Mouse (Mus musculus) liver, adult 2 months (tissue): ENCODE results near the gene Tanc2. TPM values are rescaled to one million over a fixed set of nuclear protein-coding genes. Genes with fewer than 3 reads are reported as not detected.
A peak's percentile ranks its signal among the peaks of the same experiment; 100 is the strongest.

Experiments
- DNase-seq: peaks from one replicate; pipeline ENCODE4 v3.0.0-alpha.2; 2011; ENCODE audit warnings: low read depth, low spot score; ENCODE audit errors: extremely low read depth
- H3K27ac ChIP-seq: fragments of 200-500 bp; replicated peaks from 2 replicates; pipeline ENCODE4 v1.5.1; 2012; ENCODE audit warnings: low read depth, mild to moderate bottlenecking, control low read depth, inconsistent platforms, low read length; ENCODE audit not compliant: insufficient read depth
- H3K27me3 ChIP-seq: fragments of 200-500 bp; 2 replicates; pipeline ENCODE4 v1.6.1; 2012; ENCODE audit warnings: mild to moderate bottlenecking, moderate library complexity, low read length, inconsistent platforms; ENCODE audit not compliant: control insufficient read depth, insufficient read depth
- H3K36me3 ChIP-seq: fragments of 200-500 bp; 2 replicates; pipeline ENCODE4 v1.6.1; 2012; ENCODE audit warnings: low read length, inconsistent platforms; ENCODE audit not compliant: control insufficient read depth, insufficient read depth
- H3K4me1 ChIP-seq: fragments of 200-500 bp; 2 replicates; pipeline ENCODE4 v1.6.1; 2011; ENCODE audit warnings: low read length; ENCODE audit not compliant: control insufficient read depth, insufficient read depth
- H3K4me3 ChIP-seq: fragments of 200-500 bp; 2 replicates; pipeline ENCODE4 v1.5.1; 2011; ENCODE audit warnings: low read depth, mild to moderate bottlenecking, control low read depth, low read length, moderate library complexity; ENCODE audit not compliant: insufficient read depth
- H3K79me2 ChIP-seq: fragments of 200-500 bp; 2 replicates; pipeline ENCODE4 v1.6.1; 2012; ENCODE audit warnings: inconsistent platforms, mild to moderate bottlenecking, low read length, moderate library complexity; ENCODE audit not compliant: control insufficient read depth, insufficient read depth
- H3K9ac ChIP-seq: fragments of 200-500 bp; 2 replicates; pipeline ENCODE4 v1.6.1; 2012; ENCODE audit warnings: low read depth, mild to moderate bottlenecking, control low read depth, inconsistent platforms, low read length
- CTCF ChIP-seq: fragments of 200-500 bp; IDR thresholded peaks from 2 replicates; pipeline ENCODE4 v1.5.1; 2011; ENCODE audit warnings: low read depth, low read length, control low read depth
- POLR2A ChIP-seq: fragments of 200-500 bp; IDR thresholded peaks from 2 replicates; pipeline ENCODE4 v1.6.1; 2011; ENCODE audit warnings: low read length, control low read depth; ENCODE audit not compliant: insufficient read depth; ENCODE audit errors: extremely low read depth
- WGBS: fragments of 180-500 bp; shearing (Covaris S2); methylation state at CpG from one replicate; pipeline ENCODE4 v1.1.7; 2018; 5-methylcytosine and 5-hydroxymethylcytosine counted together
- polyA plus RNA-seq: library from polyadenylated mRNA; depleted of rRNA; stranded (reverse); fragments of >200 nt; gene quantifications from 2 replicates; pipeline ENCODE4 v1.2.3, GENCODE M21; 2012
- total RNA-seq: library from RNA; depleted of rRNA; stranded (reverse); fragments of >200 nt; gene quantifications from 2 replicates; pipeline ENCODE4 v1.2.3, GENCODE M21; 2014

Gene Tanc2
- total and polyA plus RNA-seq, 2 experiments = 0.97 to 2.4 TPM

DNA sequence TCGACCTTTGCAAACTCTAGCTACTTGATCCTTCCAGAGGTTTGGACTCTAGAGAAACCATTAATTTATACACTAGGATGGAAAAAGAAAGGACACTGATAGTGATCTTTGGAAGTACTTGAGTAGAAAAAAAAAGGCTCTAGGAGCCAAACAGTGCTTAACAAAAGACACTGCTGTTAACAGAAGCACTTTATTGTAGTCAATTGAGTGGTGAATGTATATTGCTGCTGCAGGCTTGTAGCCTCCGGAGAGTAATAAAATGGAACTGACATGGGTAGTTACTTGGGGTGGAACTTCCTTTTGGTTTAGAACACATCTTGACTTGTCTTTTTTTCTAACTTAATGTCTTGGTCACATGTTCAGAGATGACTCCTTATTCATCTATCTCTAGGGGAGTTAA is 319.8 kb downstream of the Tanc2 start:
- WGBS = 76% methylated on average over 2 of the region's 2 CpGs

DNA sequence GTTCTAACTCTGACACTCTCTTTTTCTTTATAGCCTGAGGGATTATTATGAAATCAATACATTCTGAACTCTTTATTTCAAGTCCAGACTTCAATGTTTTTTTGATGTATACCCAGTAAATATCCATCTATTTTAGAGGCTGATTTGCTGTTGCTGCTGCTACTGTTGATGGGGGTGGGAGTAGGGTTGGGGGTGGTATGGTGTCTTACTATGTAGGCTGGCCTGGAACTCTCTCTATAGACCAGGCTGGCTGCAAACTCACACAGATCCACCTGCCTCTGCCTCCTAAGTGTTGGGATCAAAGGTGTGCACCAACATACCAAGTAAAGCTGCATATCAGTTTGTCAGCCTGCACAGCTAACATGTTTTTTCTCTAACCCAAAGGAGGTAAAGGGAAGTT is 321.4 kb downstream of the Tanc2 start:
- TF ChIP-seq CTCF = no peak
- TF ChIP-seq POLR2A = no peak
- no peak overlapping the region for H3K9ac ChIP-seq
- H3K4me1 ChIP-seq = no peaks in the 10 kb centered on the region
- H3K4me3 ChIP-seq = no peak overlapping the region
- DNase-seq = no peak
- no peak overlapping the region for H3K27ac ChIP-seq
- no peaks in the 10 kb centered on the region for H3K27me3 ChIP-seq
- H3K79me2 ChIP-seq = no peaks in the 10 kb centered on the region
- peaks cover 3% of the 10 kb centered on the region; the same call in 1 of the 2 replicates for H3K36me3 ChIP-seq

More for the DNA sequence above, 319.8 kb downstream of the Tanc2 start:
- Histone ChIP-seq H3K36me3 (no peaks in the 10 kb centered on the region), H3K4me3 (no peak overlapping the region), H3K27ac (no peak overlapping the region), H3K4me1 (peaks cover 10% of the 10 kb centered on the region; the same call in 1 of the 2 replicates), H3K79me2 (no peaks in the 10 kb centered on the region), H3K27me3 (no peaks in the 10 kb centered on the region), H3K9ac (no peak overlapping the region)
- no peak for DNase-seq
- no peak for TF ChIP-seq POLR2A

DNA sequence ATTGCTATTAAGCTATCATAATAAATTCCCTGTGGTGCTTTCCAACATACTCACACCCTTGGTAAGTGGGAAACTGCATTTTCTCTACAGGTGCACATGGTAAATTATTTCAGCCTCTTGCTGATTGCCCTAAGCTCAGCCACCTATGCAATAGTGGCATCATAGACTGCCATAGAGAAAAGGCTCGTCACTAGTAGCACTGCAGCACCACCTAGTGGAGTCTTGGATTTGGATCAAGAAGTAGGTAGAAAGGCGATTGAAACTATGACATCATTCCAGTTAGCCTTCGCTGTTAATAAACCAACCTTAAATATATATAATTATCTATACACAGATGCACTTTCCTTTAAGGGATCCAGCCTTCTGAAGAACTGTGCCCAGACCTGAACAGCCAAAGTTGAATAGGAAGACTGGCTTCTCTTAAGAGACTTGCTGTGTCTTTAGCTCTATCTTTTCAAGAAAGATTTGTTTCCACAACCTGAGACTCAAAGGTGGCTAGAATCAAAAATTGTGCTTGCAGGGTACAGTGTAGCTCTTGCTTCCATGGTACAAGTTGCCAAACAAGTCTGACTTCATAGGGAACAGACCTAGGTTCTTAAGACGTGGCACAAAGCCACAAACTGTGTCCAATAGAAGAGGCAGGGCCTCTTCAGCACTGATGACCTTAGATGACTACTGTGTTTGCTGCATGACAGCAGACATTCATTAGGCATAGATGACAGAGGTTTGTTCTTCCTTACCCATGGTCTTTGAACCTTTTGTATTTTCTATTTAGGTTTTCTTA is 322.0 kb downstream of the Tanc2 start:
- WGBS = 30% methylated on average over 4 of the region's 4 CpGs
- Histone ChIP-seq H3K9ac (no peak overlapping the region), H3K27ac (no peak overlapping the region), H3K4me1 (no peaks in the 10 kb centered on the region), H3K27me3 (no peaks in the 10 kb centered on the region), H3K79me2 (no peaks in the 10 kb centered on the region), H3K4me3 (no peak overlapping the region), H3K36me3 (peaks cover 4% of the 10 kb centered on the region; the same call in 1 of the 2 replicates)
- DNase-seq = peak; percentile 70
- TF ChIP-seq CTCF = peak; percentile 22; the same call in 1 of the 2 replicates
- no peak for TF ChIP-seq POLR2A

DNA sequence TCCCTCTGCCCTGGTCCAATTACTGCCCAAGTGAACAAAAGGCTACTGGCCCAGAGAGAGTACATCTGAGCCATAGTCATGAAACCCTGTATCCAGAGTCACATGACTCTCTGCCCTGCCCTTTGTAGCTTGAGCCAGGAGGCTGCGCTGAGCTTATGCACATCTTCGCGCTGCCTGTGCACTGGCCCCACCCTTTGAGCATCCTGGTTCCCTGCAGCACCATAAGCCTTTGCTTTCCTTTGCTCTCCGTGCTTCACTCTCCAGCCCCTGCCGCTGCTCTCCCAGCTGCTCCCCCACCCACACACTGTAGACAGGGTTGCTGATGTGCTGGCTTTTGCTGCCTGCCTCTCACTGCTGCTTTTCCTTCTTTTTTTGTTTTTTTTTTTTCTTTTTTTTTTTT is 323.8 kb downstream of the Tanc2 start:
- no peak for DNase-seq
- Histone ChIP-seq H3K9ac (no peak overlapping the region), H3K79me2 (no peaks in the 10 kb centered on the region), H3K27ac (no peak overlapping the region), H3K4me1 (no peaks in the 10 kb centered on the region), H3K27me3 (no peaks in the 10 kb centered on the region), H3K4me3 (no peak overlapping the region), H3K36me3 (peaks cover 4% of the 10 kb centered on the region; the same call in 1 of the 2 replicates)
- 92% methylated on average over 5 of the region's 5 CpGs for WGBS
- TF ChIP-seq POLR2A (no peak), CTCF (no peak)

DNA sequence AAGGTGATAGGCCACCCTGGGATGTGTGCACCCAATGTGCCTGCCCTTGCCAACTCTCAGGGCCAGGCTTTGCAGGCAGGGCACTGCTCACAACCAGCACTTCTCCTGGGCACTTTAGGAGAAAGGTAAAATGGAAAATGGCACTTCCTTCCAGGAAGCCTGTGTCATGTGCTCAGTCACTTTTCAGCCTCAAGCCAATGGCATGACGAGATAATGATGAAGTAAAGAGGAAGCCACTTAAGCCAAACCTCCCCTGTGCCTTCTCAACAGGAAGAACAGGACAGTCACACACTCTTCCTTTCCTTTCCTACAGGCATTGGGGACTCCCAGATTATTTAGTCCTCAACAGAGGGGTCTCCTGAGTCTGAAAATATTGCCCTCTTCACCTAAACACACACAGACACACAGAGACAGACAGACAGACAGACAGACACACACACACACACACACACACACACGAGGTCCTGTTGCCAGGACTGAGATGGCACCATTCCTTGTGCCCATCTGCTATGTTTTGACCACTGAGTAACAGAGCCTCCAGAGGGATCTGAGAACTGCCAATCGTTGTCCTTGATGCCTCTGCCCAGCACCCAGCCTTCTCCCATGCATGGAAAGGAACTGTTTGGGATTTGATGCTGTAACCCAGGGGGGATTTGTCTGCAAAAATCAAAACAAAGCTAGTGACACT is 330.5 kb downstream of the Tanc2 start:
- no peak overlapping the region for H3K9ac ChIP-seq
- H3K36me3 ChIP-seq = peaks cover 3% of the 10 kb centered on the region; the same call in 1 of the 2 replicates
- DNase-seq = no peak
- no peak overlapping the region for H3K27ac ChIP-seq
- no peak overlapping the region for H3K4me3 ChIP-seq
- WGBS = 91% methylated on average over 3 of the region's 3 CpGs
- H3K79me2 ChIP-seq = no peaks in the 10 kb centered on the region
- no peaks in the 10 kb centered on the region for H3K4me1 ChIP-seq
- H3K27me3 ChIP-seq = no peaks in the 10 kb centered on the region
- TF ChIP-seq POLR2A (no peak), CTCF (no peak)

DNA sequence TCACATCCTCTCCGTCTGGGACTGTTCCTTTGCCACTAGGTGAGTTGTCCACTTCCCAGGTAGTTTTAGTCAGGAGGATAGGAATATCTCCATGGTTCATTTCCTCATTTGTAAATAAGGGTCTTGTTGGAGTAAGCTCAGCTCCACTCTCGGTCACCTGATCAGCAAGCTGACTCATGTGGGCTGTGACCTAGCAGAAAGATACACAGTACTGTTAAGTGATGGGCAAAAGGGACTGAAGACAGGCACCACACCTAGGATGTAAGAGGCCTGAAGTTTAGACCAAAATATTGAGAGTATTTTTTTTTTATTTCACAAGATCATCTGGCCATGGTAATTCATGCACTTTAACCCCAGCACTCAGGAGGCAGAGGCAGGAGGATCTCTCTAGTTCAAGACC is 331.1 kb downstream of the Tanc2 start:
- Histone ChIP-seq H3K9ac (no peak overlapping the region), H3K4me1 (no peaks in the 10 kb centered on the region), H3K79me2 (no peaks in the 10 kb centered on the region), H3K27ac (no peak overlapping the region), H3K4me3 (no peak overlapping the region), H3K27me3 (no peaks in the 10 kb centered on the region), H3K36me3 (peaks cover 3% of the 10 kb centered on the region; the same call in 1 of the 2 replicates)
- 99% methylated on average over 2 of the region's 2 CpGs for WGBS
- no peak for DNase-seq
- TF ChIP-seq POLR2A = no peak
- no peak for TF ChIP-seq CTCF
